Mouse (Mus musculus) hindbrain, postnatal 0 days (tissue): ENCODE data around the gene Anks1b. TPM values are rescaled to one million over a fixed set of nuclear protein-coding genes. Genes with fewer than 3 reads are reported as not detected.
A peak's percentile ranks its signal among the peaks of the same experiment; 100 is the strongest.

Source experiments
- ATAC-seq: fragments of 200-750 bp; cut with Nextera tagmentation; 2 replicates; pipeline ENCODE4 v1.8.0; 2017; ENCODE audit warnings: mild to moderate bottlenecking, moderate TSS enrichment, moderate library complexity
- DNase-seq: peaks from one replicate; pipeline ENCODE4 v3.0.0-alpha.2; 2015; ENCODE audit warnings: low spot score
- H3K27ac ChIP-seq: fragments of 300-500 bp; sonication (generic); 2 replicates; pipeline ENCODE4 v1.5.1; 2014; ENCODE audit warnings: mild to moderate bottlenecking
- H3K27me3 ChIP-seq: fragments of 300-500 bp; sonication (generic); 2 replicates; pipeline ENCODE4 v1.6.1; 2014; ENCODE audit warnings: low read length, mixed read lengths; ENCODE audit not compliant: insufficient read depth
- H3K36me3 ChIP-seq: fragments of 300-500 bp; sonication (generic); 2 replicates; pipeline ENCODE4 v1.6.1; 2014; ENCODE audit warnings: low read length, mixed read lengths; ENCODE audit not compliant: insufficient read depth
- H3K4me1 ChIP-seq: fragments of 300-500 bp; sonication (generic); 2 replicates; pipeline ENCODE4 v1.6.1; 2014; ENCODE audit warnings: antibody characterized with exemption, low read length, mixed read lengths; ENCODE audit not compliant: insufficient read depth
- H3K4me2 ChIP-seq: fragments of 300-500 bp; sonication (generic); 2 replicates; pipeline ENCODE4 v1.6.1; 2014; ENCODE audit warnings: low read depth, mild to moderate bottlenecking, low read length, moderate library complexity, mixed read lengths
- H3K4me3 ChIP-seq: fragments of 300-500 bp; sonication (generic); 2 replicates; pipeline ENCODE4 v1.5.1; 2014; ENCODE audit warnings: low read length
- H3K9ac ChIP-seq: fragments of 300-500 bp; sonication (generic); replicated peaks from 2 replicates; pipeline ENCODE4 v1.6.1; 2014; ENCODE audit warnings: mild to moderate bottlenecking, low read length, moderate library complexity, mixed read lengths
- H3K9me3 ChIP-seq: fragments of 300-500 bp; sonication (generic); 2 replicates; pipeline ENCODE4 v1.6.1; 2016; ENCODE audit warnings: low read length, mixed read lengths
- CTCF ChIP-seq: IDR thresholded peaks from 2 replicates; pipeline ENCODE4 v1.5.1; 2016; ENCODE audit warnings: antibody characterized with exemption, control low read depth, low read depth
- WGBS: fragments of 180-500 bp; shearing (Covaris S2); extraction: QIAGEN DNeasy Blood & Tissue Kit; methylation state at CpG from one replicate; pipeline ENCODE4 v1.1.7; 2014; 5-methylcytosine and 5-hydroxymethylcytosine counted together
- polyA plus RNA-seq: library from polyadenylated mRNA; unstranded; fragments of >200 nt; fragmentation: Nextera tagmentation; extraction: Ambion mirVana; gene quantifications from 2 replicates; pipeline ENCODE4 v1.2.1, GENCODE M21; 2015
- total RNA-seq: library from RNA; depleted of rRNA; stranded (reverse); fragments of >200 nt; gene quantifications from 2 replicates; pipeline ENCODE4 v1.2.3, GENCODE M21; 2014

Gene Anks1b
- total and polyA plus RNA-seq, 2 experiments from 2014 or later = 104 to 156 TPM

GRCm38 (mm10) chr10:90003980-90004729 lies 130.8 kb downstream of the Anks1b start:
- Histone ChIP-seq H3K4me1 (no peaks in the 10 kb centered on the region), H3K4me2 (no peak overlapping the region), H3K4me3 (no peak overlapping the region), H3K27ac (no peak overlapping the region), H3K27me3 (no peaks in the 10 kb centered on the region), H3K9ac (no peak overlapping the region), H3K36me3 (no peaks in the 10 kb centered on the region), H3K9me3 (no peaks in the 10 kb centered on the region)
- no peak for ATAC-seq
- WGBS = 54% methylated on average over 3 of the region's 3 CpGs
- DNase-seq = peak; percentile 7
- TF ChIP-seq CTCF = no peak

- WGBS = 87% methylated on average over 9 of the region's 9 CpGs
- Histone ChIP-seq H3K9me3 (no peaks in the 10 kb centered on the region), H3K36me3 (no peaks in the 10 kb centered on the region), H3K4me3 (no peak overlapping the region), H3K4me1 (no peaks in the 10 kb centered on the region), H3K4me2 (no peak overlapping the region), H3K9ac (no peak overlapping the region), H3K27ac (no peak overlapping the region), H3K27me3 (no peaks in the 10 kb centered on the region)
- ATAC-seq = no peak
- no peak for TF ChIP-seq CTCF
- DNase-seq = no peak
Observed at GRCm38 (mm10) chr10:90004882-90005281, 131.6 kb downstream of the Anks1b start.

GRCm38 (mm10) chr10:90033037-90033436 lies 159.7 kb downstream of the Anks1b start:
- H3K4me3 ChIP-seq = no peak overlapping the region
- H3K27me3 ChIP-seq = no peaks in the 10 kb centered on the region
- no peak overlapping the region for H3K4me2 ChIP-seq
- no peak for DNase-seq
- H3K9ac ChIP-seq = no peak overlapping the region
- ATAC-seq = no peak
- no peak overlapping the region for H3K27ac ChIP-seq
- H3K9me3 ChIP-seq = no peaks in the 10 kb centered on the region
- no peak for TF ChIP-seq CTCF
- H3K36me3 ChIP-seq = no peaks in the 10 kb centered on the region
- WGBS = 79% methylated on average over 14 of the region's 14 CpGs
- no peaks in the 10 kb centered on the region for H3K4me1 ChIP-seq

GRCm38 (mm10) chr10:90043287-90043686 lies 170.0 kb downstream of the Anks1b start:
- ATAC-seq = 0 out of 2 replicates have a peak, but pooled peaks have one; percentile 38
- no peak overlapping the region for H3K4me3 ChIP-seq
- no peak overlapping the region for H3K4me2 ChIP-seq
- H3K9me3 ChIP-seq = no peaks in the 10 kb centered on the region
- H3K36me3 ChIP-seq = no peaks in the 10 kb centered on the region
- no peaks in the 10 kb centered on the region for H3K27me3 ChIP-seq
- peak; percentile 72 for DNase-seq
- peak; percentile 42 for TF ChIP-seq CTCF
- WGBS = 15% methylated on average over 5 of the region's 5 CpGs
- H3K27ac ChIP-seq = no peak overlapping the region
- no peak overlapping the region for H3K9ac ChIP-seq
- no peaks in the 10 kb centered on the region for H3K4me1 ChIP-seq

GRCm38 (mm10) chr10:90043773-90044172 lies 170.5 kb downstream of the Anks1b start:
- no peak overlapping the region for H3K9ac ChIP-seq
- WGBS = 45% methylated on average over 2 of the region's 2 CpGs
- no peak overlapping the region for H3K4me2 ChIP-seq
- ATAC-seq (no peak), DNase-seq (peak; percentile 79)
- no peak overlapping the region for H3K4me3 ChIP-seq
- no peaks in the 10 kb centered on the region for H3K9me3 ChIP-seq
- H3K27ac ChIP-seq = no peak overlapping the region
- no peaks in the 10 kb centered on the region for H3K27me3 ChIP-seq
- peak; percentile 65 for TF ChIP-seq CTCF
- H3K36me3 ChIP-seq = no peaks in the 10 kb centered on the region
- no peaks in the 10 kb centered on the region for H3K4me1 ChIP-seq

- no peak for TF ChIP-seq CTCF
- Histone ChIP-seq H3K9ac (no peak overlapping the region), H3K4me1 (no peaks in the 10 kb centered on the region), H3K36me3 (no peaks in the 10 kb centered on the region), H3K4me2 (no peak overlapping the region), H3K27ac (no peak overlapping the region), H3K4me3 (no peak overlapping the region), H3K9me3 (no peaks in the 10 kb centered on the region), H3K27me3 (no peaks in the 10 kb centered on the region)
- WGBS = 86% methylated on average over 8 of the region's 8 CpGs
- 0 out of 2 replicates have a peak, but pooled peaks have one; percentile 27 for ATAC-seq
- DNase-seq = no peak
Observed at GRCm38 (mm10) chr10:90044229-90044628, 170.9 kb downstream of the Anks1b start.

GRCm38 (mm10) chr10:90068651-90069050 lies 195.3 kb downstream of the Anks1b start:
- H3K36me3 ChIP-seq = no peaks in the 10 kb centered on the region
- TF ChIP-seq CTCF = no peak
- H3K9me3 ChIP-seq = no peaks in the 10 kb centered on the region
- H3K4me1 ChIP-seq = no peaks in the 10 kb centered on the region
- H3K4me2 ChIP-seq = no peak overlapping the region
- no peak overlapping the region for H3K4me3 ChIP-seq
- no peak for DNase-seq
- H3K27me3 ChIP-seq = no peaks in the 10 kb centered on the region
- WGBS = 75% methylated on average over 4 of the region's 4 CpGs
- H3K9ac ChIP-seq = no peak overlapping the region
- ATAC-seq = no peak
- no peak overlapping the region for H3K27ac ChIP-seq
